Mouse (Mus musculus): Measurements from ENCODE around the gene Plekhs1. TPM values are rescaled to one million over a fixed set of nuclear protein-coding genes. Genes with fewer than 3 reads are reported as not detected.

Plekhs1 gene
- polyA plus RNA-seq (2014; fragmentation: Nextera tagmentation; extraction: Ambion mirVana) = not detected in 2 replicates

- WGBS = 64% methylated on average over 10 of the region's 10 CpGs
- H3K27ac ChIP-seq (ENCODE audit: low read depth, low read length) = no peak within 1 kb of the TSS
- H3K9ac ChIP-seq (ENCODE audit: low read depth, low read length) = no peak within 1 kb of the TSS
- DNase-seq (ENCODE audit: low spot score) (no peak), ATAC-seq (replicated peaks; ENCODE audit: low FRiP score) (no peak)
- H3K4me2 ChIP-seq = no peak within 1 kb of the TSS
- no peaks in the 10 kb centered on the region for H3K36me3 ChIP-seq (ENCODE audit: control insufficient read depth, insufficient read depth, low read length)
- no peaks in the 10 kb centered on the region for H3K4me1 ChIP-seq (replicated peaks; ENCODE audit: control insufficient read depth, insufficient read depth, low read length)
- H3K9me3 ChIP-seq (ENCODE audit: control insufficient read depth, low read length) = no peaks in the 10 kb centered on the region
- no peak within 1 kb of the TSS for H3K4me3 ChIP-seq (ENCODE audit: low read depth, low read length)
- no peaks in the 10 kb centered on the region for H3K27me3 ChIP-seq (replicated peaks; ENCODE audit: control insufficient read depth, insufficient read depth, low read length)
These were observed at the start of gene Plekhs1 for GRCm38 (mm10) chr19:56461522-56462101. Gene Plekhs1, plus strand, starts transcription at chr19:56461640.

GRCm38 (mm10) chr19:56418404-56418803 lies 43.0 kb upstream of the Plekhs1 start:
- 84% methylated on average over 4 of the region's 4 CpGs for WGBS
- no peaks in the 10 kb centered on the region for H3K27me3 ChIP-seq (replicated peaks; ENCODE audit: control insufficient read depth, insufficient read depth, low read length)
- no peak overlapping the region for H3K4me3 ChIP-seq (ENCODE audit: low read depth, low read length)
- H3K9ac ChIP-seq (ENCODE audit: low read depth, low read length) = no peak overlapping the region
- ATAC-seq (replicated peaks; ENCODE audit: low FRiP score) = no peak
- no peak for DNase-seq (ENCODE audit: low spot score)
- no peaks in the 10 kb centered on the region for H3K36me3 ChIP-seq (ENCODE audit: control insufficient read depth, insufficient read depth, low read length)
- no peaks in the 10 kb centered on the region for H3K9me3 ChIP-seq (ENCODE audit: control insufficient read depth, low read length)
- no peak overlapping the region for H3K27ac ChIP-seq (ENCODE audit: low read depth, low read length)
- no peak overlapping the region for H3K4me2 ChIP-seq
- H3K4me1 ChIP-seq (replicated peaks; ENCODE audit: control insufficient read depth, insufficient read depth, low read length) = no peaks in the 10 kb centered on the region

GRCm38 (mm10) chr19:56419452-56419851 lies 42.0 kb upstream of the Plekhs1 start:
- DNase-seq (ENCODE audit: low spot score) (no peak), ATAC-seq (replicated peaks; ENCODE audit: low FRiP score) (no peak)
- Histone ChIP-seq H3K27me3 (replicated peaks; ENCODE audit: control insufficient read depth, insufficient read depth, low read length) (no peaks in the 10 kb centered on the region), H3K36me3 (ENCODE audit: control insufficient read depth, insufficient read depth, low read length) (no peaks in the 10 kb centered on the region), H3K9me3 (ENCODE audit: control insufficient read depth, low read length) (no peaks in the 10 kb centered on the region), H3K4me3 (ENCODE audit: low read depth, low read length) (no peak overlapping the region), H3K4me1 (replicated peaks; ENCODE audit: control insufficient read depth, insufficient read depth, low read length) (no peaks in the 10 kb centered on the region), H3K4me2 (no peak overlapping the region), H3K27ac (ENCODE audit: low read depth, low read length) (no peak overlapping the region), H3K9ac (ENCODE audit: low read depth, low read length) (no peak overlapping the region)
- 80% methylated on average over 9 of the region's 9 CpGs for WGBS

GRCm38 (mm10) chr19:56420345-56420744 lies 41.1 kb upstream of the Plekhs1 start:
- 85% methylated on average over 3 of the region's 3 CpGs for WGBS
- DNase-seq (ENCODE audit: low spot score) = no peak
- Histone ChIP-seq H3K27me3 (replicated peaks; ENCODE audit: control insufficient read depth, insufficient read depth, low read length) (no peaks in the 10 kb centered on the region), H3K9me3 (ENCODE audit: control insufficient read depth, low read length) (no peaks in the 10 kb centered on the region), H3K4me1 (replicated peaks; ENCODE audit: control insufficient read depth, insufficient read depth, low read length) (no peaks in the 10 kb centered on the region), H3K4me3 (ENCODE audit: low read depth, low read length) (no peak overlapping the region), H3K27ac (ENCODE audit: low read depth, low read length) (no peak overlapping the region), H3K9ac (ENCODE audit: low read depth, low read length) (no peak overlapping the region), H3K4me2 (no peak overlapping the region), H3K36me3 (ENCODE audit: control insufficient read depth, insufficient read depth, low read length) (no peaks in the 10 kb centered on the region)
- ATAC-seq (replicated peaks; ENCODE audit: low FRiP score) = no peak

GRCm38 (mm10) chr19:56422476-56423338 lies 38.7 kb upstream of the Plekhs1 start:
- no peaks in the 10 kb centered on the region for H3K4me1 ChIP-seq (replicated peaks; ENCODE audit: control insufficient read depth, insufficient read depth, low read length)
- H3K4me2 ChIP-seq = no peak overlapping the region
- H3K9ac ChIP-seq (ENCODE audit: low read depth, low read length) = no peak overlapping the region
- H3K9me3 ChIP-seq (ENCODE audit: control insufficient read depth, low read length) = no peaks in the 10 kb centered on the region
- 46% methylated on average over 14 of the region's 14 CpGs for WGBS
- no peaks in the 10 kb centered on the region for H3K27me3 ChIP-seq (replicated peaks; ENCODE audit: control insufficient read depth, insufficient read depth, low read length)
- no peak overlapping the region for H3K27ac ChIP-seq (ENCODE audit: low read depth, low read length)
- H3K4me3 ChIP-seq (ENCODE audit: low read depth, low read length) = no peak overlapping the region
- DNase-seq (ENCODE audit: low spot score) = peak; percentile 72
- no peak for ATAC-seq (replicated peaks; ENCODE audit: low FRiP score)
- no peaks in the 10 kb centered on the region for H3K36me3 ChIP-seq (ENCODE audit: control insufficient read depth, insufficient read depth, low read length)

- no peaks in the 10 kb centered on the region for H3K36me3 ChIP-seq (ENCODE audit: control insufficient read depth, insufficient read depth, low read length)
- H3K9ac ChIP-seq (ENCODE audit: low read depth, low read length) = no peak overlapping the region
- ATAC-seq (replicated peaks; ENCODE audit: low FRiP score) (no peak), DNase-seq (ENCODE audit: low spot score) (no peak)
- H3K4me3 ChIP-seq (ENCODE audit: low read depth, low read length) = no peak overlapping the region
- H3K27ac ChIP-seq (ENCODE audit: low read depth, low read length) = no peak overlapping the region
- no peaks in the 10 kb centered on the region for H3K4me1 ChIP-seq (replicated peaks; ENCODE audit: control insufficient read depth, insufficient read depth, low read length)
- WGBS = 78% methylated on average over 12 of the region's 12 CpGs
- H3K27me3 ChIP-seq (replicated peaks; ENCODE audit: control insufficient read depth, insufficient read depth, low read length) = no peaks in the 10 kb centered on the region
- H3K4me2 ChIP-seq = no peak overlapping the region
- no peaks in the 10 kb centered on the region for H3K9me3 ChIP-seq (ENCODE audit: control insufficient read depth, low read length)
These were observed 38.1 kb upstream of the Plekhs1 start for GRCm38 (mm10) chr19:56423370-56423769.

GRCm38 (mm10) chr19:56424606-56425395 lies 36.6 kb upstream of the Plekhs1 start:
- Histone ChIP-seq H3K4me3 (ENCODE audit: low read depth, low read length) (no peak overlapping the region), H3K9ac (ENCODE audit: low read depth, low read length) (no peak overlapping the region), H3K36me3 (ENCODE audit: control insufficient read depth, insufficient read depth, low read length) (no peaks in the 10 kb centered on the region), H3K27me3 (replicated peaks; ENCODE audit: control insufficient read depth, insufficient read depth, low read length) (no peaks in the 10 kb centered on the region), H3K4me1 (replicated peaks; ENCODE audit: control insufficient read depth, insufficient read depth, low read length) (no peaks in the 10 kb centered on the region), H3K9me3 (ENCODE audit: control insufficient read depth, low read length) (no peaks in the 10 kb centered on the region), H3K4me2 (no peak overlapping the region), H3K27ac (ENCODE audit: low read depth, low read length) (no peak overlapping the region)
- DNase-seq (ENCODE audit: low spot score) = no peak
- ATAC-seq (replicated peaks; ENCODE audit: low FRiP score) = no peak
- WGBS = 85% methylated on average over 17 of the region's 17 CpGs

- DNase-seq (ENCODE audit: low spot score) (no peak), ATAC-seq (replicated peaks; ENCODE audit: low FRiP score) (no peak)
- no peaks in the 10 kb centered on the region for H3K36me3 ChIP-seq (ENCODE audit: control insufficient read depth, insufficient read depth, low read length)
- no peaks in the 10 kb centered on the region for H3K9me3 ChIP-seq (ENCODE audit: control insufficient read depth, low read length)
- no peak overlapping the region for H3K4me2 ChIP-seq
- WGBS = 78% methylated on average over 9 of the region's 9 CpGs
- H3K27me3 ChIP-seq (replicated peaks; ENCODE audit: control insufficient read depth, insufficient read depth, low read length) = no peaks in the 10 kb centered on the region
- H3K9ac ChIP-seq (ENCODE audit: low read depth, low read length) = no peak overlapping the region
- no peak overlapping the region for H3K27ac ChIP-seq (ENCODE audit: low read depth, low read length)
- no peak overlapping the region for H3K4me3 ChIP-seq (ENCODE audit: low read depth, low read length)
- H3K4me1 ChIP-seq (replicated peaks; ENCODE audit: control insufficient read depth, insufficient read depth, low read length) = no peaks in the 10 kb centered on the region
These were observed 35.9 kb upstream of the Plekhs1 start for GRCm38 (mm10) chr19:56425492-56425891.
